Mouse (Mus musculus) spleen, adult 12 weeks (tissue): ENCODE measurements around the gene Gfm1.

Source experiments
- DNase-seq: peaks from one replicate; pipeline ENCODE4 v3.0.0; 2022; ENCODE audit warnings: low spot score

Gfm1 gene

DNA sequence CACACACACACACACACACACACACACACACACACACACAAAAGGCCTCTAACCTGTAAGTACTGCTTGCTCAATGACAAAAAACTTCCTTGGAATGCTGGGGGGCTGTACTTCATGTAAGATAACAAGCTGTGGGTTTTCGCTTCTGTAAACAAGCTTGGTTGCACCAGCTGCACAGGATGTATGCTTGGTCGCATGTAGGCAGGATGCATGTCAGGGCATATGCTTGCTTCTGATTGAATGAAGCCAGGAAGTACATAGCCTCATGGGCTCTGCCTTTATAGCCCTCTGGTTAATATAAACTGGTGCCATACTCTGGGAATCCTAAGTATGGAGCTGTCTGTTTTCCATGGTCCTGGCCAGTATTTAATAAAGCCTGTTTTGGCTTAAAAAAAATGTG, 68.1 kb downstream of the Gfm1 start:
- DNase-seq: no peak

DNA sequence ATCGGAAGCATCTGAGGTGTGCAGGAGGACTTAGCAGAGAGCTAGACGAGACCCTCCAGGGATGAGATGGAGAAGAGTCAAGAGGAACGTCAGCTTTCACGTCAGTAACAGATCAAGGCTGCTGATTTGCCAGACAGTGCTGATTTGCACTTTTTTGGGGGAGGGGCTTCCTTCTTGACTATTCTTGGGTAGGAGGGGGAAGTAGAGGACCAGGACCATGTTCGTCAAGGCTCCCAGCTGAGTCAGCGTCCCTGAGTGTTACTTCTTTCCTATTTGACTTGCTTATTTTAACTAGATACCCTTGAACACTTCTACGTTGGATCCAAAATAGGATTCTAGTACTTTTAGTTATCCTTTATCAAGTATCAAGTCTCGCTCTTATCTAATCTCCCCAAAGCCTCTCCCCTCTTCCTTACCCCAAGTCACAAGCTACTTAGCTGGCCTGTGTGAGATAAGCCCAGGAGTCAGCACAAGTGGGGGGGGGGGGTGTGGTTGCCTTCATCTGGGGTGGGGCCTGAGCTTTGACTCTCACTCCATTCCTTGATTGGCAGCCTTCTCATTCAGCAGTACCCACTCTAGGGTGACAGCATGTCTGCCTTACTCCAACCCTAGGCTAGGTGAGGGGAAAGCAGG, 69.0 kb downstream of the Gfm1 start:
- no peak for DNase-seq

DNA sequence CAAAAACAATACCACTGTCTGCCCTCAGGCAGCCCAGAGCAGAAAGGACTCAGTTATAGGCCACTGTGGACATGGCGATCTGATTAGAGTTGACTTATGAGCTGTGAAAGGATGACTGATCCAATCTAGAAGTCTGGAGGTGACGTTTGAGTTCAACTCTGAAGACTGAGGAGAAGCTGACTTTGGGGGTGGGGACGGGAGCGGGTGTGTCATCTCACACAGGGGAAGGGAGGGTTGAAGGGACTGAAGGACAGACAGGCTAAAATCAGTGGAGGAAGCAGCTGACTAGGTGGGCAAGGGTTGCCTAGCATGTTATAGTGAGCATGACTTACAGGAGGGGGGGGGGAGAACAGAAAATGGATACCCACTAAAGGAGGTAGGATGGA, 69.5 kb downstream of the Gfm1 start:
- DNase-seq: no peak

DNA sequence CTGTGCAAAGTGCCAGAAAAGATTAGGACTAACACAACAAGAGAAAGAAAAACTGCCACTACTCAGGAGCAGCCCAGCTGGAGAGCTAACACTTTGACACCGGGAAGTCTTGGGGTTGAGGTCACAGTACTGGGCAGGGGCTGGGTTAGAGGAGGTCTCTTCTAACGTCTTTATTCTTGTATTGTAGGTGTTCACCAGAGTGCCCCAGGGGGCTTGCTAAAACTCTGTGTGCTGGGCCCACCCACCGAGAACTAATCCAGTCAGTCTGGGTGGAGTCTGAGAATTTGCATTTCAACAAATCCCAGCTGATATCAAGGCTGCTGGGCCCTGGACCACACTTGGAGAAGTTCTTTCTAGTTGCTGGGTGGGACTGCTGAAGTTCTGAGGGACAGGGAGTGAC, 74.0 kb downstream of the Gfm1 start:
- no peak for DNase-seq

DNA sequence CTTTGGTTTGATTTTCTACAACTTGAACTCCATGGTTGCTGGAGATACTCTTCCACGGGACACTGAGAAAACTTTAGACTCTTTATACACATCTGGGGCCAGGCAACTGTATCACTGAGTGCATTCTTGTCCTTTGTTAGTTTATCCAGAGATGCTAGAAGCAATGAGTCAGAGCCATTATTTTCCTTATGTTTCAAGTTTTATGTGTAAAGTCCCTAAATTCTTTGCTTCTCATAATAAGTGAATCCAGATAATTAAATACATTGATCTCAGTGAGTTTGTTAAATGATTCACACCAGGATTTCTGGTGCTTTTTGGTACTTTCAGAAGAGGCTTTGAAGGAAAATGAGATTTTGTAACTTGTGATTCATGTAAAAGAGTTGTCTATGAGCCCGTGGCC, 75.4 kb downstream of the Gfm1 start:
- DNase-seq: no peak

DNA sequence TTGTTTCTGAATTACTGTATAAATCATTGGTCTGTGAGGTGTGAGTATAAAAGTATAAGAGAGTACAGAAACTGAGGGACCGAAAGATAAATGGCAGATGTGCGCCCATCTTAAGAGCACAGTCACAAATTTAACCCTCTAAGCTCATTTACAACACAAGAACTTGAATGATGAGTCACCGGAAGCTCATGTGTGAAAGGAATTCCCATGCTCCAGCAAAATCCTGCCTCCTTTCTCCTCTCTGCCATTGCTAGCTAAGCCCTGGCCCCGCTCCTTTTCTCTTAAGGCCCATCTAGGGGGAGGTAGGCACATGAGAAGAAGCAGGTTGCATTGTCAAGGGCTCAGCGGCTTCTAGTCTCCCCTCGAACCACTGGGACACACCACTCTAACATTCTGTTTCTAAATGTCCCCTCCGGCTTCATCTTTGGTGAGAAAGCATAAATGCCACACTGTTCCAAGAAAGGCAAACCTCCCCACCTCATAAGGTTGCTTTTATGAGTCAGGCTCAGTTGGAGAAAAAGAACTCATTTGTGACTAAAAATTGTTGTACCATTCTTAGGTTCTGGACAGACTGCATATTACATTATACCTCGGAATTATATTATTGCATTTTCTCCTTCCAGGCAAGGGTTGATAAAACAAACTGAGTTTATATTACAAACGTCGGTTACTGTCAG, 78.5 kb downstream of the Gfm1 start:
- DNase-seq: no peak

DNA sequence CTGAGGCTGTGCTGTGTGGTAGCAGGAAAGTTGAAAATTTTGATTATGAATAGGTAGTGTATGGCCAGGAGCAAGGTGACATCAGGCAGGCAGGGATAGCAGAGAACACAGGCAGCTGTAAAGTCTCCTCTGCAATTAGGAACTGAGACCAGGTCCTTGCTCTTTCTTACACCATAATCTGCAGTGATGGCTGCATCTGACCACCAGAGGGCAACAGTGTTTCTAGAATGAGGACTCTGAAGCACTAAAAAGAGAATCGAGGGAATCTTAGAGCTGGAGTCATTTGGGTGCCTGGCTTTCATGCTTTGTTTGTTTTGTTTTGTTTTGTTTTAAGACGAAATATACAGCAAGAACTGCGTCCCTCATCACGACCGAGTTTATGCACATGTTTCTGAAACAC, 82.9 kb downstream of the Gfm1 start:
- peak; percentile 40 for DNase-seq

DNA sequence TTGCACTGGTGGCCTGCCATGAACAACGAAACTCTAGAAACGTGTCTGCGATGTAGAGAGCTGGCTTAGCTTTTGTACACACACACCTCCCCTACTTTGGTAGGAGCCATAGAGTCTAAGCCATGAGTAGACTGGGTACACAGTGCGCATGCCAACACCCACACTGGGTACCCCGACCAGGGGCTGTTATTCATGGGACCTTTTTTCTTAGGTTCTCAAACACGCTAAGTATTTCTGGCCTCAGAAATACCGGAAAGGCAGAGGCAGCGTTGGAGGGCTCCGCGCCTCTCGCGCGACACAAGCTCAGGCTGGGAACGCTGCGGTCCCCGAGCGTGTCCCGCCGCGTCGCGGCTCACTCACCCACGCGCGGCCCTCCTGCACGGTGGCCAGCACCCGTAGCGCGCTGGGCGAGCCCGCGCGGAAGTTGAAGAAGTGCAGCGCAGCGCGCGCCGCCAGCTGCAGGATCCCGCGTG, 84.9 kb downstream of the Gfm1 start:
- no peak for DNase-seq

DNA sequence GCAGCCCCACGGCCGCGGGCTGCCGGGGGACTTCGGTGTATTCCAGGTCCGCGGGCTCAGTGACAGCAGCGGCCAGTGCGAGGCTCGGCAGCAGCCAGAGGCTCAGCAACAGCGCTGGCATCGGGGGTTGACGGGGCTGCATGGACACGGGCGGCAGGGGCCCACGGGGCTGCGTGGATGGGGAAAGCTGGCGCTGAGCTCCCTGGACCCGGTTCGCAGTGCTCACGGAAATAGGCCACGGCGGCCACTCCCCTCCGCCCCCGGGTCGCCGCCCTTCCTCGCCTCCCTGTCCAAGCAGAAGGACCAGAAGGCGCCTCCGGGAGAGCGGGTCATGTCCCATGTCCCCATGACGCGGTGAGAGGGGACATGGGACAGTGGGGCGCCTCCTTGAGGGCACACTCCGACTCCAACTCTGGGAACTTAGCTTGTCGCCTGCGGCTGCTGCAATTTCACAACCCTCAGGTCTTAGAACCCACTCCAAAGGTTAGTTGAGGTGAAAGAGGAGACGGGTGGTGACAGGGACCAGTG, 85.4 kb downstream of the Gfm1 start, which contains the start of gene Rarres1:
Rarres1 (minus strand) TSS at position 250 of the 528 bp plus-strand sequence.
- DNase-seq: no peak

DNA sequence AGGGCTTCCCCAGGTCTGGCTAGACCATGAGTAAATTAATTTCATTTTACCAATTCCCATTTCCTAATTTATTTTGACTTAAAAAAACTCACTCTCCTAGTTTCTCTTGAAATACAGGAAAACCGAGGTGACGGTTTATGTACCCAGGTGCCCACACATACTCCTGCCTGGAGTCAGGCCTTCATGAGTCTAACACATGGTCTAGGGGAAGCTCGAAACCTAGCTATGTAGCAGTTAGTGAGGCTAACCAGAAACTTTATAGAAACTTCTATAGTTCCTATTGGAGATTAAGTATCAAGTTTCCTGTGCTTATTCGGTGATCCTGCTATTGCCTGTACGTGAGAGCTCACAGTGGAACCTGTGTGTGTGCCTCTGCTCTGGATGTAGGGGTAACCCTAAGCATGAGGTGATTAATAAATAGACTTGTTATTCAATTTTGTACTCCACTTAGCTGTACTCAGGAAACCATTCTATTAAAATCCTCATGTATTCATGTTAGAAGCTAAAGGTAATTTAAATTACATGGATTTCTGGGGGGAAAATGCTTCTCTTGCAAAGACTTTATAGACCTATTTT, 90.8 kb downstream of the Gfm1 start:
- no peak for DNase-seq

DNA sequence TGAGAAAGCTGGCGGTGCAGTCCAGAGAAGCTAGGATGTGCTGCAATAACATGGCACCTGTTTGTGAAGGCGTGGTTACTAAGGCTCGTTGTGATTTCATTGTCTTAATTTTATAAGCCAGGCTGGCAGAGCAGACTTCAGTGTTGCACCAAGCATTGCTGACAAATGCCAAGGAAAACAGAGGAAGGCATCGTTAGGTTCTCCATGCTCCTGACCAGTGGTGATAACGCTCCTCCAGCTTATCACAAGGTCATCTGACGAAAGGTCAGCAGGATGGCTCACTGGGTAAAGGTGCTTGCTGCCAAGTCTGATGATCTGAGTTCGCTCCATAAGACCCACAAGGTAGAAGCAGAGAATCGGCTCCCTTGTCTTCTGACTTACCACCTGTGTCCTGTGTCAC, 92.8 kb downstream of the Gfm1 start:
- DNase-seq: no peak

DNA sequence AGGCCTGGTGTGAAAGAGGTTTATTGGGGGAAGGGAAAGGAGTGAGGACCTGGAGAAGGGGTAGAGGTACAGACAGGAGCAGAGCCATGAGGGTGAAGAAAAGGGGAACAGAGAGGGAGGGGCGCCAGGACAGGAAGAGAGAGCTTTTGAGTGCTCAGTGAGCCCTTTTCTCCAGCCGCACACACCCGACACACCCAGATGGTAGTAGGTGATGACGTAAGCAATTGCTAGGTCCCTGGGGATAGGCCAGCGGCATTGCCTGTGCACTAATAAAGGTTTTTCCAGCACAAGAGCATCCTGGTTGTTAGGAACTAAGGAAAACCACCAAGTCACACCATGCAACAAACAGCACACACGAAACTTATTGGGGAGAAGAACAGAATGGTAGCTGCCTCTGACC, 94.9 kb downstream of the Gfm1 start:
- no peak for DNase-seq
